Mouse (Mus musculus) right cerebral cortex, adult 18-20 months (tissue): ENCODE results near the gene Mrpl34.

Source experiments
- DNase-seq: peaks from one replicate; pipeline ENCODE4 v3.0.0; 2022; ENCODE audit warnings: mixed read lengths

Mrpl34 gene

DNA sequence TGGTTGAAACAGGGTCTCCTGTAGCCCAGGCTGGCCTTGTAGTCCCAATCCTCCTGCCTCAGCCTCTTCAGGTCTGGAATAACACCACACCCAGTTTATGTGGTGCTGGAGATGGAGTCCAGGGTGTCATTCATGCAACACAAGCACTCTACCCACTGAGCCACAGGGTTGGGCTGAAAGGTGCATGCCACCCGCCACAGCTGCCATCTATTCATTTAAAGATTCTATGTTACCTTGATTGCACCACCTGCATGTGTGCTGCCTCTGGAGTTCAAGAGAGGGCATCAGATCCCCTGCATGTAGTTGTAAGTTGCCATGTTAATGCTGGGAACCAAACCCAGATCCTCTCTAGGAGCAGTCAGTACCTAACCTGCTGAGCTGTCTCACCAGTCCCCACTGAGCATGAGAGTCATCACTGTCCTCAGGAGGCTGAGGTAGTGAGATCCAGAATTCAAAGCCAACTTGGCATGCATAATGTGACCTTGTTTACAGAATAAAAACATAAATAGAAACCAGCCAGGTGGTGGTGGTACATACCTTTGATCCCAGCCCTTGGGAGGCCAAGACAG lies 32.4 kb downstream of the Mrpl34 start:
- no peak for DNase-seq

- DNase-seq: no peak
These were observed 33.2 kb downstream of the Mrpl34 start for GRCm38 (mm10) chr8:71497881-71498501.

DNA sequence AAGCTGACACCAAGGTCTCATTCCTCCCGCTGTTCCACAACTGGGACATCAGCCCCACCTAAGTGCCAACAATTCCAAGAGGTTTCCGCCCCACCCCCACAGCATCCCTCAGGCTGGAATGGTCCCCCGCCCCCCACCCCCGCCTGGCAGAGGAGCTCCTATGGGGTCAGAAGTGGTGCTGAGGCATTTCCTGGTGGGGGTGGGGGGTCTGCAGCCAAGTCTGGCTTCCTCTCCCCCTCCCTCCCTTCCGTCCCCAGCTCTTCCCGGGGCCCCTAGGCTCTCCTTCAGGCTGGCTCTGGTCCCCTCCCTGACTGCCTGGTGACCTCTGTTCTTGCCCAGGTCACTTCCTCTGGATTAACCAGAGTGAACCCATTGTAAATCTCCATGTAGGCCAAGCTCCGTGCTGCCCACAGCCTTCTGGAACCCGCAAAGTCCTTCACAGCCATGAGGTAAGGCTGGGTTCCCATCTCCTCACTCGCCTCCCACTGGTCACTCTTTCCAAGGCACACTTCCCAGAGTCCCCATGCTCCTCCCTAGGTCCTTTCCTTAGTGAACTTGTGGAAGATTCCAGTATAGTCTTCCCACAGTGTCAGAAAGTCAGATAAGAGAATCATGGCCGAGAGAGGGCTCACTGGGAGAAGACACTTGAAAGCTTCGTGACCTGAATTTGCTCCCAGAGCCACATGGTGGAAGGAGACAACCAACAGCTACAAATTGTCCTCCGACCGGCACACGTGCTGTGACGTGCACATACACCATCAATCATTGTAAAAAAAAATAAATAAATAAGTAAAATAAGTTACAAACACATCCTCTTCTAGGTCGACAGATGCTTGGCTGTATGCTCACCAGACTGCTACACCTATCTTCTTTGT lies 34.3 kb downstream of the Mrpl34 start:
- no peak for DNase-seq

DNA sequence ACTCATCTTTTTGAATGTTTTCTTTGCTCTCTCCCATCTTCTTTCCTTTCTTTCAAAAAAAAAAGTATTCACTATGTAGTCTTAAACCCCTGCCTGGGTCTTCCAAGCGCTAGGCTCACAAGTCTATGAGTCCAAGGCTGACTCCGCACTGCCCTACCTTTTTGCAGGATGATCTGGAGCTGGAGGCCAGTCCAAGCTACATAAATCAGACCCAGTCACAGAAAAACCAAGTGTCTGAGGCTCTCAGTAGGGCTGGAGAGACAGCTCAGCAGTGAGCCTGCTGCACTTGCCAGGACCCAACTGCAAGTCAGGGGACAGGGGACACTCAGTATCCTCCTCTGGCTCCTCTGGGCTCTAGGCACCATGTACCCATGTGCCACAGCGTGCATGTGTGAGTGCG lies 39.6 kb downstream of the Mrpl34 start:
- no peak for DNase-seq

- DNase-seq: no peak
These were observed 40.6 kb downstream of the Mrpl34 start for GRCm38 (mm10) chr8:71505326-71505725.

GRCm38 (mm10) chr8:71505979-71506378 lies 41.2 kb downstream of the Mrpl34 start:
- DNase-seq: no peak

- peak; percentile 92 for DNase-seq
These were observed 42.9 kb downstream of the Mrpl34 start for GRCm38 (mm10) chr8:71507589-71508104.

GRCm38 (mm10) chr8:71509316-71509715 lies 44.6 kb downstream of the Mrpl34 start:
- DNase-seq: no peak

DNA sequence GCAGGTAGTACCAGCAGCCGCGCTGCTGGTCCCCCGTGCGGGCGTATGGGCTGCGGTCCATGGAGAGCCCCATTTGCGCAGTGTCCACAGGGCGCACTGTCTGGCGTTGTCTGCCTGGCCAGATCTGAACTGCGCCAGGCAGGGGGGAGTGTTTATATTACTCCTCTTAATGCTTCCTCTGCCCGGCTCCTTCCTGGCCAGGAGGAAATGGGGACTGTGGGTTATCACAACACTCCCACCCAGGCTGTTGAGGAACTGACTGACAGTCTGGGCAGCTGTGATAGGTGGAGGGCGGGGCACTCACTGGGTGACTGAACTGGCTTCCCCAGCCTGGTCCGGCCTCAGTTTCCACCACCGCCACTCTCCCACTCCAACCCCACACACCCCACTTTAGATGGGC lies 46.9 kb downstream of the Mrpl34 start, which contains the start of gene Plvap:
TSS of gene Plvap (minus strand) at position 109 of the 400 bp plus-strand sequence.
- no peak for DNase-seq

GRCm38 (mm10) chr8:71513018-71513754 lies 48.4 kb downstream of the Mrpl34 start:
- DNase-seq: no peak

DNA sequence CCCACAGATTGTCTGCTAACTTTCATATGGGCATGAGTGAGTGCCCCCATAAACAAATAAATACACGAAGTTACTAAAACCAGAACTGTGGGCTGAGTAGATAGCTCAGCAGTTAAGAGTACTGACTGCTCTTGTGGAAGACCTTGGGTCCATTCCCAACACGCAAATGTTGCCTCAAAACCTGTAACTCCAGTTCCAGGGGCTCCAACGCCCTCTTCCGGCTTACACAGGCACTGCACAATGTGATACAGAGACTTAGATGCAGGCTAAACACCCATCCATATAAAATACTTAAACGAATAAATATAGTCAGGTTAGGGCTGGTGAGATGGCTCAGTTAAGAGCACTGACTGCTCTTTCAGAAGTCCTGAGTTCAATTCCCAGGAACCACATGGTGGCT lies 50.3 kb downstream of the Mrpl34 start:
- DNase-seq: no peak
